Mouse (Mus musculus) CH12.LX (cell line): ENCODE data around the gene Cdk2ap1.

Experiments used
- CTCF ChIP-seq, 2 experiments: IDR thresholded peaks in 1 of 2; conservative IDR thresholded peaks in 1 of 2; 2 replicates each; pipeline ENCODE4 v1.5.1; 2011 to 2012; ENCODE audit warnings: low read depth in 2 of 2, low read length in 2 of 2, improper control_type of control experiment in 1 of 2, inconsistent platforms in 1 of 2, mild to moderate bottlenecking in 1 of 2, moderate library complexity in 1 of 2
- ELF1 ChIP-seq: IDR thresholded peaks from 2 replicates; pipeline ENCODE4 v1.6.1; 2014; ENCODE audit warnings: low read depth, mild to moderate bottlenecking, inconsistent platforms, low read length, improper control_type of control experiment

DNA sequence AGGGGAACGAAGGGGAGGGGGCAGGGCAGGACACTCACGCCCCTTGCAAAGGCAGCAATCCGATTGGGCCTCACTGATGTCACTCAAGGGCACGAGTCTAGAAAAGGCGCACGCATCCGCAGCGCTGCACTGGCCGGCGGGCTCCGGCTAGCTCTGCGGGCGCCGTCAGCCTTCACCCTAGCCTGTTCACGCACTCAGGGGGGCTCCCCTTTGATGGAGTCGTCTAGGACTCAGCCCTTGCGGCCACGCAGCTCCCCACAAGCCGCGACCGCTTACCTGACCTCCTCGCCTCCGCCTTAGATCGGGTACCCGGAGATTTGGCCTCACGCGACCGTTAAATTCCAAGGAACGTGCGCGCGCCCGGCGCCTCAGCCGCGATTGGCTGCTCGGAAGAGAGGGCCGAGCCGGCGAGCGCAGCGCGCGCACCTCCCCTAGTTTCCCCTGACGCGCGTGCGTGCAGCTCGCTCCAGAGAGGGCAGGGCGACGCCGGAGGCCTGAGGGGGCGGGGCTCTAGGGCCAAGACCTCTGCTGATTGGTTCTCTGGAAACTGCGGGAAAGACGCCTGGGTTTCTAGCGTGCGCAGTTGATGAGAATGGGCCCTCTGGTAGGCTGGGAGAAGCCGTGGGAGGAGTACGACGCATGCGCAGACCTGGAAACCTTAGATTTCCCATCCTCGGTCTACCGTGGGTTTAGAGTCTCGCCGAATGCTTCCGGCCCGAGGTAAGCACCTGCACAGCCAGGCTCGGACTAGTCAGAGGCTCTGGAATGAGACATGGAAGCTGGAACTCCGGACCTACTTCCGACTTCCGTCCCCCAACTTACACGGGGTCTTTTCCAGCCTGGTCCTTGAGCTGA is 35.1 kb downstream of the Cdk2ap1 start, which contains the start of the genes Mphosph9 and 2810006K23Rik:
- TF ChIP-seq ELF1, result peak; percentile 58
- no peak for TF ChIP-seq CTCF (conservative IDR thresholded peaks at IDR 0.05 in 1 of 2, IDR thresholded peaks at IDR 0.05 in 1 of 2; ENCODE audit: low read depth in 2 of 2, low read length in 2 of 2)
